Mouse (Mus musculus) adrenal gland, postnatal 14 days (tissue): Measurements from ENCODE around the gene Pphln1. TPM values are rescaled to one million over a fixed set of nuclear protein-coding genes. Genes with fewer than 3 reads are reported as not detected.

Experiments
- DNase-seq: peaks from one replicate; pipeline ENCODE4 v3.0.0; 2021; ENCODE audit warnings: mixed read lengths
- total RNA-seq: library from RNA; stranded (reverse); gene quantifications from 2 replicates; pipeline ENCODE4 v1.2.3, GENCODE M21; 2021

Gene Pphln1
- total RNA-seq, 1 experiment from 2014 or later: 39.2 TPM

GRCm38 (mm10) chr15:93503201-93503745, 105.1 kb downstream of the Pphln1 start:
- DNase-seq: no peak

- no peak for DNase-seq
Observed at GRCm38 (mm10) chr15:93504808-93505207, 106.7 kb downstream of the Pphln1 start.

GRCm38 (mm10) chr15:93510690-93511336, 112.7 kb downstream of the Pphln1 start:
- DNase-seq: no peak

GRCm38 (mm10) chr15:93512437-93512836, 114.3 kb downstream of the Pphln1 start:
- DNase-seq: no peak

GRCm38 (mm10) chr15:93513939-93514341, 115.8 kb downstream of the Pphln1 start:
- DNase-seq: peak; percentile 34

GRCm38 (mm10) chr15:93515316-93515715, 117.2 kb downstream of the Pphln1 start:
- DNase-seq: no peak

- no peak for DNase-seq
Observed at GRCm38 (mm10) chr15:93517022-93517565, 118.9 kb downstream of the Pphln1 start.

- DNase-seq: peak; percentile 38
Observed at GRCm38 (mm10) chr15:93518143-93518902, 120.2 kb downstream of the Pphln1 start.

- DNase-seq: peak; percentile 95
Observed at GRCm38 (mm10) chr15:93518941-93519835, 121.0 kb downstream of the Pphln1 start.

GRCm38 (mm10) chr15:93519836-93520826, 122.0 kb downstream of the Pphln1 start:
- DNase-seq: peak; percentile 50

- no peak for DNase-seq
Observed at GRCm38 (mm10) chr15:93521088-93521786, 123.1 kb downstream of the Pphln1 start.

GRCm38 (mm10) chr15:93521787-93522180, 123.6 kb downstream of the Pphln1 start:
- DNase-seq: no peak

- no peak for DNase-seq
Observed at GRCm38 (mm10) chr15:93525305-93525917, 127.3 kb downstream of the Pphln1 start.

GRCm38 (mm10) chr15:93529831-93530702, 131.9 kb downstream of the Pphln1 start:
- no peak for DNase-seq

GRCm38 (mm10) chr15:93530703-93531032, 132.5 kb downstream of the Pphln1 start:
- no peak for DNase-seq

- DNase-seq: no peak
Observed at GRCm38 (mm10) chr15:93536191-93536590, 138.0 kb downstream of the Pphln1 start.

GRCm38 (mm10) chr15:93537745-93538144, 139.6 kb downstream of the Pphln1 start:
- no peak for DNase-seq

GRCm38 (mm10) chr15:93538551-93539205, 140.5 kb downstream of the Pphln1 start:
- DNase-seq: peak; percentile 40
